Mouse (Mus musculus) cerebellum, adult 11-12 months (tissue): Measurements from ENCODE around the gene Olfr472.
"Not testable (repeated sequence)": the region's sequence is repeated elsewhere in the genome, so short reads cannot be mapped to it uniquely, and the experiment has no call there.

ENCODE experiments used
- DNase-seq: peaks from one replicate; pipeline ENCODE4 v3.0.0; 2022

The Olfr472 gene

GRCm38 (mm10) chr7:107897602-107898001, at the start of gene Olfr472:
TSS of gene Olfr472 (plus strand) at chr7:107897902.
- no peak for DNase-seq

- DNase-seq: no peak
These were observed 32.4 kb downstream of the Olfr472 start, which contains the start of gene Olfr473 for GRCm38 (mm10) chr7:107930146-107930545. TSS of gene Olfr473 (plus strand) at chr7:107930446.

- not testable (repeated sequence) for DNase-seq
These were observed 54.8 kb downstream of the Olfr472 start for GRCm38 (mm10) chr7:107952539-107952938.

- DNase-seq: no peak
These were observed 56.6 kb downstream of the Olfr472 start, which contains the start of gene Olfr474 for GRCm38 (mm10) chr7:107954343-107954742. TSS of gene Olfr474 (plus strand) at chr7:107954643.
